Mouse (Mus musculus) small intestine, adult 2 months (tissue): ENCODE measurements around the gene Srsf5.

ENCODE experiments used
- CTCF ChIP-seq: fragments of 200-500 bp; IDR thresholded peaks from 2 replicates; pipeline ENCODE4 v1.5.1; 2012; ENCODE audit warnings: low read depth, mild to moderate bottlenecking, control low read depth, inconsistent platforms, low read length, moderate library complexity, mixed read lengths; ENCODE audit not compliant: insufficient replicate concordance, insufficient read length; ENCODE audit errors: extremely low read depth
- POLR2A ChIP-seq: fragments of 200-500 bp; IDR thresholded peaks from 2 replicates; pipeline ENCODE4 v1.6.1; 2012; ENCODE audit warnings: low read depth, mild to moderate bottlenecking, control low read depth, inconsistent platforms, low read length, moderate library complexity

GRCm38 (mm10) chr12:80924205-80924604, 21.1 kb upstream of the Srsf5 start:
- TF ChIP-seq POLR2A (no peak), CTCF (no peak)
